Mouse (Mus musculus) testis, postnatal 10 days (tissue): ENCODE measurements at regions not wholly inside any gene's neighbourhood (a gene's known extent, or its start where the extent isn't known, plus 50 kb on each side); places are given as distances from the start of the nearest gene placed in this dataset.

Source experiments
- DNase-seq: peaks from one replicate; pipeline ENCODE4 v3.0.0; 2021; ENCODE audit warnings: low spot score

DNA sequence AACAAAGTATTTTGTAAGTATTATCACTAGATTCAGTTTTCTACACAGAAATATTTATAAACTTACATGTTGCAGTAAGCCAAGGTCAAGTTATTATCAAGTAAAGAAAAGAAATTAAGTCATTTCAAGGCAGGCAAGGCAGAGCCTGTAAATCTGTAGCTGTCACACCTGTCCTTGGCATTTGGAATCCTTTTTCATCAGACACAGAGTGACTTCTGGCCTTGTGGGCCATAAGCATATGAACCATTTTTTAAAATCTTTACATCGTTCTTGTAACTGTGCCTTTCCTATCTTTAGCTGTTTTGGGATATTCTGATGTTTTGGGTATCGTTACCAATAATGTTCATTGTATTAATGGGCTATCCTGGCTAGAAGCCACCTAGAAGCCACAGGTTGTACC lies 76.7 kb upstream of the Frmd4a start:
- no peak for DNase-seq

DNA sequence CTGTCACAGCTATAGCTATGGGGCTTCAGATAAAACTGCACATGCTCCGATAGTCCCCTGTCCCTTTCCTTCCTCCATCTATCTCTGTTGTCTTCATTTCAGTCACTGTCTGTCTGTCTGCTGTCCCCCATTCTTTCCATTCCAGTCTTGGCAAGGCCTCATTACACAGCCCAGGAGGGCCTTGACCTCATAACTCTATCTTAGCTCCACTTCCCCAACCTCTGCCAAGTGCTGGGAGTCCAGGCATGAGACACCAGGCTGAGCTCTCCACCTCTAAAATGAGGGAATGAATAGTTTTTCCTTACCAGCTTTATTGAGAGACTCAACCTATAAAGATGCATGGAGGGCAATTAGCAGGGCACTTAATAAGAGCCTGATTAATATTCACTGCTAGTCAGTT lies 76.0 kb upstream of the Frmd4a start:
- DNase-seq, result no peak

DNA sequence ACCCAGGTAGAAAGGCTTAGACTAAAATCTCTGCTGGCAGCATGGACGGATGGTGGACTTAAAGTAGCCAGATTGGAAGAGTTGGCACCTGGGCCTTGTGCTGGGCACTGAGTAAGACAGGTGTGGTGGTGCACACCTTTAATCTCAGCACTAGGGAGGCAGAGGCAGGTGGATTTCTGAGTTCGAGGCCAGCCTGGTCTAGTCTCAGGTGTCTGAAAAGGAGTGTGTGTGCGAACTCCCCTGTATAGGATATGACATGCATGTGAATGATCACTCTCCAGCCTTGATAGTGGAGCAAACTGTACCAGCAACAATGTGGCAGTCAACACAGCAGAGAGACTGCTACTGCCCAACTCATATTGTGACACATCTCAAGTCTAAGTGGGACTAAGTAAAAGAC lies 70.1 kb upstream of the Frmd4a start:
- no peak for DNase-seq

DNA sequence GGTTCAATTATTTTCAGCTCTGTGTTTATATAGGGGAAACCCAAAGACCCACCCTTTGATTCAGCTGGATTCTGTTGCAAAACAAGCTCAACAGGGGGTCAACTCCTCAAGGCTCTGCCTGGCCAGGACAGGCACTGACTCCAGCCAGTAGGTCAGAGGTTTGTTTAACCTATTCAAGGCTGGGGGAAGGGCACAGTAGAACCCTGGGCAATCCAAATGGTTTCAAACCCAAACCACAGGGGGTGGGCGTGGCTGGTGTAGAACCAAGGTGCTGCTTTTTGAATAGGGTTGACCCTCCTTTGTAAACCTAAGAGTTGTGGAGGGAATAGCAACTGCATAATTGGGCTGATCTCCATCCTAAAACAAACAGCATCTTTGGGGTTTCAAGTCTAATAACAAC lies 69.2 kb upstream of the Frmd4a start:
- DNase-seq, result no peak

DNA sequence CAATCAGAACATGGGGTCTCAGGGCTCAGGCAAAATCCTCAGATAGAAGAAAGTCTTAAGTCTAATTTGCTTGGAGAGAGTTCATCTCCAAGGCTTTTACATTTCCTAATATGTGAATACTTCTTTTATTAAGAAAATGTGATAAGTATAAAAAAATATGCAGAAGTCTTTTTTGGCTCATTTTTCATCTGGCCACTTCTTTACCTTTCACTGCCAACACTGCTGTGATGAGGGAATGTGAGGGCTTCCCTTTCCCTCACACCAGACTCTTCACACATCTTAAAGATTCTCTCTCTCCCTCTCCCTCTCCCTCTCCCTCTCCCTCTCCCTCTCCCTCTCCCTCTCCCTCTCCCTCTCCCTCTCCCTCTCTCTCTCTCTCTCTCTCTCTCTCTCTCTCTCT lies 60.0 kb upstream of the Frmd4a start:
- no peak for DNase-seq

- peak; percentile 45 for DNase-seq
Observed at GRCm38 (mm10) chr2:3958065-3958641, 59.4 kb upstream of the Frmd4a start.

DNA sequence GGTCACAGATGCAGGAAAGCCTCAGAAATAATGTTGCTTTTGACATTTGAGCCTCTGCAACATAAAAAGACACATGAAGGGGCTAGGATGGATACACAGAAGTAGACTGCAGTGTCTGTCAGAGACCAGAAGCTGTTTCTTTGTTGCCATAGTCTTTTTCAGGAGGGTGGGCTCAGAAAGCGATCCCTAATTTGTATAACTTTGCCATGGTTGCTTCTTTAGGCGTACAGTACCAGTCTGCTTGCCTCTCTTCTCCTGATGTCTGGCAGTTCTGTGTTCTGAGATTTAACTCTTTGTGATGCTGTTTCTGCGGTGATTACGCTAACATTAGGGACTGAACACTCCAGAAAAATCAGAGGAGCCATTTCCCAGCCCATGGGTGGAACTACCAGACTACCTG lies 58.8 kb upstream of the Frmd4a start:
- no peak for DNase-seq

GRCm38 (mm10) chr2:3959181-3959580 lies 58.3 kb upstream of the Frmd4a start:
- no peak for DNase-seq

DNA sequence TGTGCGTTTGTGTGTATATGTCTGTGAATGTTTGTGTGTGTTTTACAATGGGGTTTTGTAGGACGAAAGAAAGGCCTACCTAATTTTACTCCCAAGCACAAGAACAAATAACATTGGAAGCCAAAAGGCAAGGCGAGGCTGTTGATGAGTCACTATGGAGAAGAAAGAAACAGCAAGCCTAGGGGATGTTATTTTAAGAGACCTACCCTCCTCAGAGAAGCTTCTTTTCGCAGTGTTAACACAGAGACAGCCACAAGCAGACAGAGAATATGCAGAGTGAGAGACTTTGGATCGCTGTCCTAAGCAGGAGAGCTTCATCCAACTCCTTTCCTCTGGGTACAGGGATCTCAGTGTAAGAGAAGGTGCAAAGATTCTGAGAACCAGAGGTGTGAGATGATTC lies 57.3 kb upstream of the Frmd4a start:
- no peak for DNase-seq

- DNase-seq, result no peak
Observed at GRCm38 (mm10) chr2:3964351-3964750, 53.2 kb upstream of the Frmd4a start.
